Mouse (Mus musculus) retina, postnatal 7 days (tissue): Measurements from ENCODE around the gene Phykpl.

ENCODE experiments used
- DNase-seq: peaks from one replicate; pipeline ENCODE4 v3.0.0-alpha.2; 2012; ENCODE audit warnings: low read depth, low spot score

Phykpl gene

GRCm38 (mm10) chr11:51644217-51644616 lies 59.7 kb downstream of the Phykpl start:
- DNase-seq, result no peak

- DNase-seq, result no peak
Observed at GRCm38 (mm10) chr11:51645293-51645692, 60.7 kb downstream of the Phykpl start.

GRCm38 (mm10) chr11:51646245-51646644 lies 61.7 kb downstream of the Phykpl start:
- no peak for DNase-seq

GRCm38 (mm10) chr11:51646751-51647667 lies 62.5 kb downstream of the Phykpl start:
- DNase-seq, result no peak

- DNase-seq, result no peak
Observed at GRCm38 (mm10) chr11:51648566-51648965, 64.0 kb downstream of the Phykpl start.

DNA sequence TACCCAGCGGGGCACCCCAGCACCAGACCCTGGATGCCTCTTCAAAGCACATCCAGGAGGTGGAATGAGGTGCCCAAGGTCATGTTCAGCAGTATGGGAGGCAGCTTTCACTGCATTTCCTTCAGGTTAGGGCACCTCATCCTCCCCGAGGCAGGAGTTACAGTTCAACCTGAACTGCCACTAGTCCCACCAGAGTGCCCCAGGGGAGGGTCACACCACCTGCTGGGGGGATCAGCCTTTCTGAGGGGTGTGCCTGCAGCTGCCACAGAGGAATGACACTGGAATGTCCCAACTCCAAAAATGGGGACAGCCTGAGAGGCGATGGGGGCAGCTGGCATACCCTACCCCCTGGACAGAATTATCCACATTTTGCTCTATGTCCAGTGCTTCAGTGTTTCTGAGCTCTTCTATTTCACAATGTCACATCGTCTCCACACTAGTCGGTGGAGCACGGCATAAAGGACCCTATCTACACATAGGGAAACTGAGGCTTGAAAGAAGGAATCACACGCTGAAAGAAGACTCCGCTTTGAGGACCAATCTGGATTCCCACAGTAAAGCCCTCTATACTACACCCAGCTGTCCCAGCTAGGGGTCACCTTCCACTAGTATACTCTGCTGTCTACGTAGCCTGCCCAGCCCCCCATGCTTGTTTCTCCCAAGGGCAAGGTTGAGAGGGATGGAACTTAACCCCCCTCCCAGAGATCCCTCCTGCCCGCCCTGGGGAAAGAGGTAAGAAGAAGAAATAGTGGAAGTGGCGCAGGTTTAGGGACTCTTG lies 64.7 kb downstream of the Phykpl start:
- DNase-seq, result no peak

DNA sequence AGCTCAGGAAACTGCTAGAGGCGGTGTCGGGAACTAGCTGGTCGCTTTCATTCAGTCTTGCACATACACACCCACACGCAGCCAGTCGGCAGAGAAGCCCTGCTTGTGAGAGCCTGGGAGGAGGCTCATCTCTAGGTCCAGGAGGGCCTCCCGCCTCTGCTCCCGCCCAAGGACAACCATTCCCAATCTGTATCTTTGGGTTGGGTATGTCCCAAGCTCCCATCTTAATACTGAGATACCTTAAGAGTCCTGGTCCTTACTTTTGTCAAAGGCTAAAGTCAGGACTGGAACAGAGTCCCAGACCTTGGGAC lies 65.3 kb downstream of the Phykpl start:
- DNase-seq, result no peak

- no peak for DNase-seq
Observed at GRCm38 (mm10) chr11:51650261-51650660, 65.7 kb downstream of the Phykpl start.

GRCm38 (mm10) chr11:51650691-51651515 lies 66.3 kb downstream of the Phykpl start, which contains the start of the genes N4bp3 and D930048N14Rik:
N4bp3 (minus strand) TSS chr11:51650842.
D930048N14Rik (plus strand) TSS chr11:51650954.
- no peak for DNase-seq

DNA sequence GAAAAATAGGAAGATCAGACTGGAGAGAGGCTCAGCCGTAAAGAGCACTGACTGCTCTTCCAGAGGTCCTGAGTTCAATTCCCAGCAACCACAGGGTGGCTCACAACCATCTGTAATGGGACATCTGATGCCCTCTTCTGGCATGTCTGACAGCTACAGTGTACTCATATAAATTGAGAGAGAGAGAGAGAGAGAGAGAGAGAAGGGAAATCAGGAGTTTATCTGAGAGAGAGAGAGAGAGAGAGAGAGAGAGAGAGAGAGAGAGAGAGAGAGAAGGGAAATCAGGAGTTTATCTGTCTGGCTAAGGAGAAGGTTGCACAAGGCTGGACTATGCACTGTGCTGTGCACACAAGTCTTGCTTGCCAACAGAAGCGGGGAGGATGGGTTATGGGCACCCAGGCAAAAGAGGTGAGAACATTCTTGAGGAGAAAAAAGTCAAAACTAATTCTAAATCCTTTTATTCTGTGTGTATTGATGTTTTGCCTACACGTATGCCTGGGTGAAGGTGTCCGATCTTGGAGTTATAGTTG lies 68.4 kb downstream of the Phykpl start:
- no peak for DNase-seq

DNA sequence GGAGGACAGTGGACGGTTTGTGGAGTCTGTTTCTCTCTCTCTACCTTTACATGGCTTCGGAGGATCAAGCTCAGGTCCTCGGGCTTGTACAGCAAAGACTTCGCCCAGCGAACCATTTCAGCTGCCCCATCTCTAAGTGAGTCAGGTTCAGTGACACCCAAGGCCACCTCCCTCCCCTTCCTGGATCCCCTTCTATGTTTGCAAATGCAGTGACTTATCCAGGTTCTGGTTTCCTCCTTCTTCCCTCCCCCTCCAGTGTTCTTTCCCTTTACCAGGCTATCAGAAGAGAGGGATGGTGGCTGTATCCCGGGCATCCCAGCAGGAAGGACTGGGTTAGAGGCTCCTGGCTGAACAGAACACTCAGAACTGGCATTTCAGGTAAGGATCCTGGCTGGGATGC lies 69.2 kb downstream of the Phykpl start:
- DNase-seq, result no peak
